Mouse (Mus musculus) hindbrain, embryonic 11.5 days (tissue): ENCODE measurements around the gene Lmo4. TPM values are rescaled to one million over a fixed set of nuclear protein-coding genes. Genes with fewer than 3 reads are reported as not detected.

Experiments
- ATAC-seq: fragments of 200-750 bp; cut with Nextera tagmentation; 2 replicates; pipeline ENCODE4 v1.8.0; 2017; ENCODE audit warnings: mild to moderate bottlenecking, moderate TSS enrichment, moderate library complexity; ENCODE audit not compliant: low FRiP score
- DNase-seq: peaks from one replicate; pipeline ENCODE4 v3.0.0-alpha.2; 2015; ENCODE audit warnings: low spot score
- H3K27ac ChIP-seq: fragments of 300-500 bp; sonication (generic); 2 replicates; pipeline ENCODE4 v1.5.1; 2014; ENCODE audit warnings: mild to moderate bottlenecking, low read depth, low read length
- H3K27me3 ChIP-seq: fragments of 300-500 bp; sonication (generic); 2 replicates; pipeline ENCODE4 v1.6.1; 2014; ENCODE audit warnings: mild to moderate bottlenecking, low read length, moderate library complexity, mixed read lengths; ENCODE audit not compliant: control insufficient read depth, insufficient read depth
- H3K36me3 ChIP-seq: fragments of 300-500 bp; sonication (generic); 2 replicates; pipeline ENCODE4 v1.6.1; 2014; ENCODE audit warnings: mild to moderate bottlenecking, low read length, moderate library complexity, mixed read lengths; ENCODE audit not compliant: control insufficient read depth, insufficient read depth
- H3K4me1 ChIP-seq: fragments of 300-500 bp; sonication (generic); replicated peaks from 2 replicates; pipeline ENCODE4 v1.6.1; 2014; ENCODE audit warnings: low read length, mixed read lengths; ENCODE audit not compliant: control insufficient read depth, insufficient read depth
- H3K4me2 ChIP-seq: fragments of 300-500 bp; sonication (generic); replicated peaks from 2 replicates; pipeline ENCODE4 v1.6.1; 2014; ENCODE audit warnings: mild to moderate bottlenecking, low read depth, low read length
- H3K4me3 ChIP-seq: fragments of 300-500 bp; sonication (generic); 2 replicates; pipeline ENCODE4 v1.5.1; 2014; ENCODE audit warnings: low read depth, low read length
- H3K9ac ChIP-seq: fragments of 300-500 bp; sonication (generic); 2 replicates; pipeline ENCODE4 v1.6.1; 2014; ENCODE audit warnings: low read depth, low read length
- H3K9me3 ChIP-seq: fragments of 300-500 bp; sonication (generic); 2 replicates; pipeline ENCODE4 v1.6.1; 2016; ENCODE audit warnings: low read length; ENCODE audit not compliant: control insufficient read depth
- WGBS: fragments of 180-500 bp; shearing (Covaris S2); extraction: QIAGEN DNeasy Blood & Tissue Kit; methylation state at CpG from one replicate; pipeline ENCODE4 v1.1.7; 2014; 5-methylcytosine and 5-hydroxymethylcytosine counted together
- polyA plus RNA-seq: library from polyadenylated mRNA; unstranded; fragments of >200 nt; fragmentation: Nextera tagmentation; extraction: Ambion mirVana; gene quantifications from 2 replicates; pipeline ENCODE4 v1.2.1, GENCODE M21; 2014

Lmo4 gene
- 64.6 and 69.4 TPM in 2 replicates for polyA plus RNA-seq

DNA sequence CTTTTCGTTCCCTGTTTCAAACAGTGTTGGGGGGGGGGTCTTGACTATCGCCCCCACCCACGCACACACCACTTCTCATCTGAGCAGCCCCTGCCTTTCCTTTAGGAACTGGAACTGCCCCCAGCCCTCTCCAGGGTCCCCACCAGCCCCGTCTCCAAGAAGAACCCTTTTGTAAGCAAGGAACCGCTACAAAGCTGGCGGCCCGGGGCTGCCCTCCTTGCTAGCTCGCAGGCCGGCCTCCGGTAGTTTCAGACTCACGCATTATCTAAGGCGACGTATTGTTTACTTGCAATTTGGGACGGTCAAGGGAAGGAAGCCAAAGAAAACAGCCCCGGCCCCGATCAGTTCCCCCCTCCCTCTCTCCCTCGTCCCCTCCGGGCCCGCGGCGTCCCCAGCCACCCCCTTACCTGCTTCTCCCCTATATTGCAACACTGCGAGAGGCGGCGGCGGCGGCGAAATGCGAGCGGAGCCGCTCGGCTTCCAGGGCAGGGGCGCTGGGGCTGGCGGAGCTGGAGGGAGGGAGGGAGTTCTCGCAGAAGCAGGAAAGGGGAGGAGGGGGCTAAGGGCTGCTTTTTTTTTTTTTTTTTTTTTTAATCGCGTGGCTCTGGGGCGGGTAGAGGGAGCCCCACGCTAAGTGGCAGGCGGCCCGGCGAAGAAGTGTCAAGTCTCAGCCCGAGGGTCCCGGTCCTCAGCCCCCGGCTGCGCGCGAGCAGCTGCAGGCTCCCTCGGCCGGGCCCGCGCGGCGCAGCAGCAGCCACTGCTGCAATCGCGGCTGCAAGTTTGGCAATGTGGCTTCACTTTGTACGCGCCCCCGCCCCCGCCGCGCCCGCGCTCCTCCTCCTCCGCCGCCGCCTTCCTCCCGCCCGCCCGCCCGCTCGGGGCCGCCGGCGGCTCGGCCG lies at the start of gene Lmo4:
TSS of gene Lmo4 (minus strand) at position 808 of the 899 bp plus-strand sequence.
- peak within 1 kb of the TSS; percentile 94 for H3K4me2 ChIP-seq
- peak within 1 kb of the TSS; percentile 89 for H3K4me3 ChIP-seq
- H3K27me3 ChIP-seq: peaks cover 2% of the 10 kb centered on the region; the same call in 1 of the 2 replicates
- DNase-seq (peak; percentile 80), ATAC-seq (peak; percentile 76)
- H3K27ac ChIP-seq: peak within 1 kb of the TSS; percentile 99
- under 1% methylated on average over 41 of the region's 76 CpGs for WGBS
- no peaks in the 10 kb centered on the region for H3K36me3 ChIP-seq
- H3K9ac ChIP-seq: peak within 1 kb of the TSS; percentile 95
- H3K9me3 ChIP-seq: no peaks in the 10 kb centered on the region
- peaks cover 2% of the 10 kb centered on the region; the same call in 1 of the 2 replicates for H3K4me1 ChIP-seq

DNA sequence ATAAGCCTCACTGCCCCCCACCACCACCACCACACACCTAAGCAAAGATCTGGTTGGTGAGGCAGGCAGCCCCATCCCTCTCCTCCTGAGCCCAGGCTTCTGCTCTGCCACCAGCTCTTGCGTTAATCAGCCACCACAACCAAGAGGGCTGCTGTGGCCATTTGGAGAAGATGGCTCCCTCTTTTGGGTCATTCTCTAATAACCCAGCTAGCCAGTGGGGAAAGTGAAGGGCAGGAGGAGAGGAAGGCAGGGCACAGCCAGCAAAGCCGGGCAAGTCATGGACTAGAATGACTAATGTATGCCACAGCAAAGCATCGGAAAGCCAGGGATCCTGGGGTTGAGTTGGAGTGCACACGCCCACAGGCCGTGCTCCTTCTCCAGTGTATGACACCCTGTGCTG lies 49.3 kb upstream of the Lmo4 start:
- no peak for ATAC-seq
- H3K36me3 ChIP-seq: no peaks in the 10 kb centered on the region
- H3K4me3 ChIP-seq: no peak overlapping the region
- no peaks in the 10 kb centered on the region for H3K4me1 ChIP-seq
- H3K27me3 ChIP-seq: no peaks in the 10 kb centered on the region
- no peaks in the 10 kb centered on the region for H3K9me3 ChIP-seq
- no peak overlapping the region for H3K27ac ChIP-seq
- 86% methylated on average over 5 of the region's 5 CpGs for WGBS
- H3K4me2 ChIP-seq: no peak overlapping the region
- H3K9ac ChIP-seq: no peak overlapping the region
- no peak for DNase-seq

DNA sequence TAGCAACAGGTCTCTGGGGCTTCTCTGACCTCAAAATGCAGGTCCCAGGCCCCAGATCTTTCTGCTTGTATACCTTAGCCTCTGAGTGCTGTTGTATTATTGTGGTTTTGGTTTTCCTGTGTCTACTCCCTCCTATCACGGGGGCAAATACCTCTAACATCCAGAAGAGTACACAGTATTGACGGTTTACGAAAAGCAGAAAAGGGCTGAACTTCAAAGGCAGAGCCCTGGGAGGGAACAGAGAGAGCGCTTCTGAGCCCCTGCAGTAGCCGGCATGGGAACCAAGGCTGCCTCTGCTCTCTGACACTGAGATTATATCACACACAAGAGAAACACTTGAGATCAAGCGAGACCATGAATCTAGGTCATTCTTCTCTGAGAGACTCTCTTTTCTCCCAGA lies 48.0 kb upstream of the Lmo4 start:
- Histone ChIP-seq H3K4me3 (no peak overlapping the region), H3K9me3 (no peaks in the 10 kb centered on the region), H3K4me1 (no peaks in the 10 kb centered on the region), H3K27ac (no peak overlapping the region), H3K4me2 (no peak overlapping the region), H3K27me3 (no peaks in the 10 kb centered on the region), H3K36me3 (no peaks in the 10 kb centered on the region), H3K9ac (no peak overlapping the region)
- DNase-seq (no peak), ATAC-seq (no peak)
- 83% methylated on average over 6 of the region's 6 CpGs for WGBS

- Histone ChIP-seq H3K36me3 (no peaks in the 10 kb centered on the region), H3K27me3 (no peaks in the 10 kb centered on the region), H3K27ac (no peak overlapping the region), H3K9me3 (no peaks in the 10 kb centered on the region), H3K4me1 (no peaks in the 10 kb centered on the region), H3K9ac (no peak overlapping the region), H3K4me3 (no peak overlapping the region), H3K4me2 (no peak overlapping the region)
- DNase-seq: no peak
- no peak for ATAC-seq
- WGBS: 79% methylated on average over 4 of the region's 4 CpGs
Measured at GRCm38 (mm10) chr3:144252109-144252508, 47.1 kb upstream of the Lmo4 start.

DNA sequence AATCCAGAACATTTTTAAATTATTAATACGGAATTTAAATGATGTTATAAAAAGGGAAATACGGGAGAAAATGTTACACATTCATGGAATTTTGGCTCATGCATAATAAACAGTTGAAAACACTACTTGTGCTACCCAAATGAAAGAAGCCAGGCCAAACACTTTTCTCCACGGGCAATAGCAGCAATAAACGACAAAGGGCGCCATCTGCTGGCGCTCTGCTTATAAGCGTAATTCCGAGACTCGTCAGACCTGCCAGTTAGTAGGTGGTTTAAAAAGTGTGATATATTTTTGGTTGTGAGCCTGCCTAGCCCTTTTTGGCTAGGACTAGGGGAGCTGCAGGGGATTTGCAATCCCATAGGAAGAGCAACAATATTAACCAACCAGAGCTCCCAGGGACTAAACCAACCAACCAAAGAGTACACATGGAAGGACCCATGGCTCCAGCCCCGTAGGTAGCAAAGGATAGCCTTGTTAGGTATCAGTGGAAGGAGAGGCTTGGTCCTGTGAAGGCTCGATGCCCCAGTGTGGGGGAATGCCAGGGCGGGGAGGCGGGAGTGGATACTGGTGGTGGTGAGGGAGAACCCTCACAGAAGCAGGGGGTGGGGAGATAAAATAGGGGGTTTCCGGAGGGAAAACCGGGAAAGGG lies 37.1 kb upstream of the Lmo4 start:
- Histone ChIP-seq H3K27ac (no peak overlapping the region), H3K36me3 (no peaks in the 10 kb centered on the region), H3K4me1 (no peaks in the 10 kb centered on the region), H3K9me3 (no peaks in the 10 kb centered on the region), H3K4me3 (no peak overlapping the region), H3K27me3 (no peaks in the 10 kb centered on the region), H3K9ac (no peak overlapping the region), H3K4me2 (no peak overlapping the region)
- peak; percentile 62; the same call in 1 of the 2 replicates for ATAC-seq
- 26% methylated on average over 15 of the region's 15 CpGs for WGBS
- DNase-seq: peak; percentile 88

DNA sequence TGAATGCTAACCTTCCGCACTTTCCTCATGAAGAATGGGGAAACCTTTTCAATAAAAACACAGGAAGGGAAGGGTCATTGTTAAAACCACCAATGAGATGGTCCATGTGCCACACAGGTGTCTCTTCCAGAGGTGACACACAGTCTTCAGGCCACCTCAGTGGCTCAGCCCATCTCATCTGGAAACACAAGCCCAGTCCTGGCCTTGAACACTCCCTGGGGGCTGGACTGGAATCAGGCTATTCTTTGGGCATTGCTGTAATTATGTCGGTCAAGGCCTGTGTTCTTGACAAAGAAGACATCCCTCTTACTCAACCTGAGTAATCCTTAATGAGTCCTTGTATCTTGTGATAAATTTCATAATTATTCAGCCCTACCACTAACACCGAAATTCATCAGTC lies 36.1 kb upstream of the Lmo4 start:
- no peak overlapping the region for H3K27ac ChIP-seq
- no peak for ATAC-seq
- H3K4me2 ChIP-seq: no peak overlapping the region
- no peaks in the 10 kb centered on the region for H3K36me3 ChIP-seq
- no peaks in the 10 kb centered on the region for H3K4me1 ChIP-seq
- H3K27me3 ChIP-seq: no peaks in the 10 kb centered on the region
- no peak for DNase-seq
- H3K9ac ChIP-seq: no peak overlapping the region
- H3K9me3 ChIP-seq: no peaks in the 10 kb centered on the region
- WGBS: 94% methylated on average over 3 of the region's 3 CpGs
- H3K4me3 ChIP-seq: no peak overlapping the region

DNA sequence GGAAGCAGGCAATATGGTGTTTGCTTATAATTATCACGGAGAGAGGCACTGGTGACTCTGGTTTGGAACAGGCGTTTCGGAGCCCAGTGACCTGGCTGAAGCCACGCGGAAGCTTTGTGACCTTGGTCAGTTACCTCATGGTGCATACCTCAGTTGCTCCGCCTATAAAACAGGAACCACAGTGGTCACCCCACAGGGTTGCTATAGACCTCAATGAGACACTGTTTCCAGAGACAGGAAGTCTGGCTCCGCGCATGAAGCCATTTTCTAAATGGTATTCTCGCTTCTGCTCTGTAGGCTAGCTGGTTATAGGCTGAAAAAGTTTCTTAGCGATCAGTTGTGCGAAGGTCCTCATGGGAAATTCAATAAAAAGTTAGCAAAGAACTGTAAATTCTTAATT lies 33.5 kb upstream of the Lmo4 start:
- ATAC-seq (no peak), DNase-seq (no peak)
- Histone ChIP-seq H3K4me1 (no peaks in the 10 kb centered on the region), H3K4me2 (no peak overlapping the region), H3K27ac (no peak overlapping the region), H3K36me3 (no peaks in the 10 kb centered on the region), H3K4me3 (no peak overlapping the region), H3K9me3 (no peaks in the 10 kb centered on the region), H3K27me3 (no peaks in the 10 kb centered on the region), H3K9ac (no peak overlapping the region)
- 95% methylated on average over 11 of the region's 11 CpGs for WGBS

DNA sequence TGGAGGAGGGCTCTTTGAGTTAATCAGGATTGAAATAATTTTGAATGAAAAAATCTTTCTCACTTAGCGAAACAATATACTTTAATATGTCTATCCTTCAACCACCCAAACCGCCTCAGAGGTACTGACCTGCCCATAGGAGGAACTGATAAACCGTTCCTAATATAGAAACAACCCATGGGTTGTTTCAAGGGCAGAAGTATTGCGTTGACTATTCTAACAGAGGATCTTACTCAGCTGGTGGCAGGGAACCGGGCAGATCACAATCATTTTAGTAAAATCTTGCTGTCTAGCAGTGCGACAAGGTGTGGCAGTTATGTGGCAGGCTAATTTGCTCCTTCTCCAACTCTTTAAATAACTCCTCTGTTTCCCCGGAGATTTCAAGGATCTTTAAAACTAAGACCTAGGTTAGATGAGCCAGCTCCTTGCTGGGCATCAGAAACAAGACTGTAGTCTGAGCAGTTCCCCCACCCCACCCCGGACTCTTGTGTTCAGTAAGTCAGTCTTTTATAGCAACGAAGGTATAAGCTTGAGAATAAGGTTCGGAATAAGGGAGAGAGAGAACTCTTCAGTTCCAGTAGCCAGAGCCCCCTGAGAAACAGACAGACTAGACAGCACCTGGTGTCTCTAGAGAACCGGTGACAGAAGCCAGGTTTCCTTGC lies 27.5 kb upstream of the Lmo4 start:
- Histone ChIP-seq H3K27me3 (no peaks in the 10 kb centered on the region), H3K36me3 (no peaks in the 10 kb centered on the region), H3K4me3 (no peak overlapping the region), H3K4me1 (no peaks in the 10 kb centered on the region), H3K27ac (no peak overlapping the region), H3K9ac (no peak overlapping the region), H3K4me2 (no peak overlapping the region), H3K9me3 (no peaks in the 10 kb centered on the region)
- DNase-seq: no peak
- 87% methylated on average over 11 of the region's 11 CpGs for WGBS
- ATAC-seq: no peak
